Mouse (Mus musculus) spleen, adult 10 weeks (tissue): Measurements from ENCODE around the gene Olfr805. TPM values are rescaled to one million over a fixed set of nuclear protein-coding genes. Genes with fewer than 3 reads are reported as not detected.

Source experiments
- polyA plus RNA-seq: library from polyadenylated mRNA; stranded (reverse); fragments of 350-450 nt; fragmentation: Illumina TruSeq; extraction: RNeasy Lipid Tissue Mini Kit (QIAGEN cat#74804); gene quantifications from one replicate; pipeline ENCODE4 v1.2.3, GENCODE M21; 2015; ENCODE audit warnings: low replicate concordance; ENCODE audit not compliant: insufficient read depth

The Olfr805 gene
- not detected for polyA plus RNA-seq

GRCm38 (mm10) chr10:129729275-129729674 lies at the start of gene Olfr805:
Olfr805 (minus strand) TSS chr10:129729375.

GRCm38 (mm10) chr10:129774338-129774737 lies 45.2 kb upstream of the Olfr805 start, which contains the start of gene Olfr809:
Olfr809 (plus strand) TSS chr10:129774638.

GRCm38 (mm10) chr10:129765182-129765581 lies 36.0 kb upstream of the Olfr805 start, which contains the start of gene Olfr808:
Olfr808 (plus strand) TSS chr10:129765482.

GRCm38 (mm10) chr10:129757693-129758092 lies 28.5 kb upstream of the Olfr805 start, which contains the start of gene Olfr807:
Olfr807 (minus strand) TSS chr10:129757793.

GRCm38 (mm10) chr10:129741821-129742220 lies 12.6 kb upstream of the Olfr805 start, which contains the start of gene Olfr806:
Olfr806 (minus strand) TSS chr10:129741921.

GRCm38 (mm10) chr10:129702910-129703309 lies 26.3 kb downstream of the Olfr805 start, which contains the start of gene Olfr804:
Olfr804 (plus strand) TSS chr10:129703210.

GRCm38 (mm10) chr10:129694186-129694585 lies 35.0 kb downstream of the Olfr805 start, which contains the start of gene Olfr803:
Olfr803 (minus strand) TSS chr10:129694286.

GRCm38 (mm10) chr10:129688069-129688468 lies 41.1 kb downstream of the Olfr805 start, which contains the start of gene Olfr802:
Olfr802 (minus strand) TSS chr10:129688169.

GRCm38 (mm10) chr10:129673765-129674164 lies 55.4 kb downstream of the Olfr805 start, which contains the start of gene Olfr801:
Olfr801 (minus strand) TSS chr10:129673865.

Other genes starting within 250 kb of the Olfr805 start
- not detected for gene Olfr789, start 244.6 kb downstream of the Olfr805 start, polyA plus RNA-seq
- gene Olfr790, start 230.9 kb downstream of the Olfr805 start, polyA plus RNA-seq, result not detected
- gene Olfr791, start 207.6 kb downstream of the Olfr805 start, polyA plus RNA-seq, result not detected
- gene Olfr792, start 190.2 kb downstream of the Olfr805 start, polyA plus RNA-seq, result not detected
- gene Olfr794, start 161.7 kb downstream of the Olfr805 start, polyA plus RNA-seq, result not detected
- not detected for gene Olfr796, start 116.8 kb downstream of the Olfr805 start, polyA plus RNA-seq
- gene Olfr798, start 101.4 kb downstream of the Olfr805 start, polyA plus RNA-seq, result not detected
- not detected for gene Olfr799, start 91.9 kb downstream of the Olfr805 start, polyA plus RNA-seq
- not detected for gene Olfr800, start 71.7 kb downstream of the Olfr805 start, polyA plus RNA-seq
- gene Olfr801, start 55.5 kb downstream of the Olfr805 start, polyA plus RNA-seq, result not detected
- not detected for gene Olfr802, start 41.2 kb downstream of the Olfr805 start, polyA plus RNA-seq
- not detected for gene Olfr803, start 35.1 kb downstream of the Olfr805 start, polyA plus RNA-seq
- not detected for gene Olfr804, start 26.2 kb downstream of the Olfr805 start, polyA plus RNA-seq
- not detected for gene Olfr806, start 12.5 kb upstream of the Olfr805 start, polyA plus RNA-seq
- not detected for gene Olfr807, start 28.4 kb upstream of the Olfr805 start, polyA plus RNA-seq
- gene Olfr808, start 36.1 kb upstream of the Olfr805 start, polyA plus RNA-seq, result not detected
- gene Olfr809, start 45.3 kb upstream of the Olfr805 start, polyA plus RNA-seq, result not detected
- gene Olfr810, start 65.5 kb upstream of the Olfr805 start, polyA plus RNA-seq, result not detected
- gene Olfr811, start 75.0 kb upstream of the Olfr805 start, polyA plus RNA-seq, result not detected
- gene Olfr812, start 116.7 kb upstream of the Olfr805 start, polyA plus RNA-seq, result not detected
- not detected for gene Olfr813, start 126.0 kb upstream of the Olfr805 start, polyA plus RNA-seq
- not detected for gene Olfr814, start 150.5 kb upstream of the Olfr805 start, polyA plus RNA-seq
- gene Olfr815, start 176.5 kb upstream of the Olfr805 start, polyA plus RNA-seq, result not detected
- gene Olfr816, start 186.2 kb upstream of the Olfr805 start, polyA plus RNA-seq, result not detected
- not detected for gene Olfr818, start 219.7 kb upstream of the Olfr805 start, polyA plus RNA-seq
- not detected for gene Olfr819, start 237.9 kb upstream of the Olfr805 start, polyA plus RNA-seq
- gene Olfr247, start 246.8 kb upstream of the Olfr805 start, polyA plus RNA-seq, result not detected